Mouse (Mus musculus) layer of hippocampus, adult 18-20 months (tissue): ENCODE data around the gene Fap. TPM values are rescaled to one million over a fixed set of nuclear protein-coding genes. Genes with fewer than 3 reads are reported as not detected.

ENCODE experiments used
- DNase-seq, 2 experiments: peaks; one replicate each; pipeline ENCODE4 v3.0.0; 2022; ENCODE audit warnings: low spot score in 2 of 2
- total RNA-seq, 2 experiments: library from RNA; stranded (reverse); gene quantifications; 2 replicates each; pipeline ENCODE4 v1.2.3; 2021

Gene Fap
- total RNA-seq, 2 experiments from 2014 or later = 0.30 to 0.52 TPM

DNA sequence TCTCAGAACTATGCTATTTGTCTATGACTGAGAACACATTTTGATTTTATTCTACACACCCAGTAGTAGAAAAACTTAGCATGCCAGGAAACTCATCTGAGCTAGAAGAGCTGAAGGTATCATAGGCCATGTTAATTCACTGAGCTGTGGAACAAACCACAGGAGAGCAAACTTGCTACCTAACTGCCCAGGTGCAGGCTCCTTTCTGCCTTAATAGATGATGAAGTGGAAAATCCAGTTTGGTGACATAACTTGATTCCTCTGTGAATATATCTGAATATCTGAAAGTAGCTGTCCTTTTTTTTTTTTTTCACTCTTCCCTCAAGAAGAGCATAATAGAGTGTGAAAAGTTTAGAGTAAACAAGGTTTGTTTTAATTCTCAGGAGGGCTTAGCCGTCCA, 42.8 kb downstream of the Fap start:
- no peak for DNase-seq

DNA sequence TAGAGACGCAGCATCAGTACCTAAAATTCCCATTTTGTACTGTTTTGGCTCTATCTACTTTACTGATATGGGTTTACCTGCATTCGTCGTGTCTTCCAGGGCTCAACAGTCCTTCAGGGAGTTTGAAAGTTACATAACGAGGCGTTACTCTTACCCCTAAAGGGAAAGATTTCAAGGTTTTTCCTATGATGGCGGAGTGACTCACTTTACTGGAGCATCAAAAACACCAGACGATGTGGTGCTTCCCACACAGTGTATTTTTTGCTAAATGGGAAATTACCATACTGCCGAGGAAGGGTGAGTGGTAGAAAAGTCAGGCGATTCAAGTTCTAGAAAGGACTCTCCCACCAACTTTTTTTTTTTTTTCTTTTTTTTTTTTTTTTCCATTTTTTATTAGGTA, 47.5 kb downstream of the Fap start:
- peak; percentile 37 to 64 for DNase-seq

DNA sequence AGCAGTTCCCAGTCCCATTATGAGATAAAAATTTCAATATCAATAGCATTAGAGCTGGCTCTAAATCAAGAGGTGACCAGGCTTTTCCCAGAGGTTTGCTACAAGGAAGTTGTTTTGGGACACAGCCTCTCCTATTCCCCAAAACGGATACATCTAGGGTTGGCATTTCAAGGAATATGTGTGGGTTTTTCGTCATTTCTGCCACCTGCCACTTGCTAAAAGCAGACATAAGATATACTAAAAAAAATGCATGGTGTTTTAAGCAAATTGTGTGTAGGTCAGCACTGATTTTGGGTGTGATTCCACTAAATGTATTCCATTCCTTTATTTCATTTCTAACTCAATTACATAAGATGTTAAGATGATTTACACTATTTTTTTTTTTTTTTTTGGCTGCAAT, 56.1 kb downstream of the Fap start:
- peak in 1 of 2 experiments; percentile 28 for DNase-seq

DNA sequence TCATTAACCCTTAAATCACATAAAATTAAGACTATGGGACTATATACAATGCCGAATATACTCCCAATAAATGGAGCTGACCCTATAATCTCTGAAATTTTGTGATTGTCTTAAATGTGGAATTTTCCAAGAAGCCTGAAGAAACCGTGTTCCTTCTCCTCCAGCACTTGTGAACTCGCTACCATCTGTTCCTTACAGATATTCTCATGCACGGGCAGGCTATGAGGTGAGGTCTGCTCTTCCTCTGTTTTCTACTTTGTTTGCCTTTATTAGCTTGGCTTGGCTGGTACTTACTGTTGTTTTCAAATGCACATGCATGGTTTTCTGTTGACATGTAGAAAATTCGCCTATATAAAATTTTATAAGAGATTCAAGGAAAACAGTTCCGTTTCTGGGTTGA, 59.4 kb downstream of the Fap start:
- DNase-seq = no peak

DNA sequence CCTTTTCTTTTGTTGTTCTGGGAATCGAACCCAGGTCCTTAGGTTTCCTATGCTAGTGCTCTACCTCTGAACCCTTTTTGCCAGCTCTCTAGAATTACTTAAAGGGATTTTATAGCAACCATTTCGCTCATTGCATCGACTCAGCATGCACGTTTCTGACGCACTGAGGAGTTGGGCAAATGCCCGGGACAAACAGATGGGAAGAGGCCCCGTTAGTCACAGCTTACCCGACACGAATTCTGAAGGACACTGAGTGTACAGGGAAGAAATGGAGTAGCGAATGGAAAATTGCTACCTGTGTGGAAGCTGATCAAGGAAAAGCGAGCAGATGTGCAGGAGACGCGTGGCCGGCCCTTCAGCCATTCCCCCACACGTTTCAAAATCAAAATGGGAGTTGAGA, 60.4 kb downstream of the Fap start:
- DNase-seq = peak; percentile 58 to 78

DNA sequence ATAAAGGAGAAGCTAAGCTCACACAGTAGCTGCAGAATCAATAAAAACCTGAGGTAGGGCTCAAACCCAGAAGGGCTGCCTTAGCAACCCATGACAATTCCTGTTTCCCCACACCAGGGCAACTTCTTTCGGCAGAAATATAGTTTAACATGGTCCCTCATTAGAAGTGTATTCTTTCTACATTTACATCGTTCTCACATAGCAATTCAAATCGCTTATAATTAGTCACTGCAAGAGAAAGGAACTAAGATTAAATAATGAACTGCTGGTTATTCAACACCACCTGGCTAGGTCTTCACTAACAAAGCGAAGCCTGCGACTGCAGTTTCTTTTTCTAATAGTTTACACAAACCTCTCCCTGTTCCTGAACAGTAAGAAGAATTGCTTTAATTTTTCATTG, 66.7 kb downstream of the Fap start:
- DNase-seq = no peak

DNA sequence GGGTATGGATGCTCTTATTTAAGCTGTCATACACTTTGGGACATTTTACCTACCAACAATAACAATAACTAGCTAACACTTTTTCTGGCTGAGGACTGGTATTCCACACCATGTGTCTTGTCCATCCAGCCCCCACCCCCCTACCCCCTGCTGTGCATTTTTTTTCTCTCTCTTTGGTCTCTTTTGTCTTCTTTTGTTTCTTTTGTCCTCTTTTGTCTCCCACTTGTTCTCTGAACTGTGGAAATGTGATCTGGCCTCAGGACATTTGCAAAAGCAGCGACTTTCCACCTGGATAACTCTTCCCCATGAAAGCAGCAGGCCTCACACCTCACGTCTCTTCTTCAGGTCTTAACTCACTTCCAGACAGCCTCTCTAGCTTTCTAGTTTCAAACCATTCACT, 67.4 kb downstream of the Fap start:
- DNase-seq = no peak

DNA sequence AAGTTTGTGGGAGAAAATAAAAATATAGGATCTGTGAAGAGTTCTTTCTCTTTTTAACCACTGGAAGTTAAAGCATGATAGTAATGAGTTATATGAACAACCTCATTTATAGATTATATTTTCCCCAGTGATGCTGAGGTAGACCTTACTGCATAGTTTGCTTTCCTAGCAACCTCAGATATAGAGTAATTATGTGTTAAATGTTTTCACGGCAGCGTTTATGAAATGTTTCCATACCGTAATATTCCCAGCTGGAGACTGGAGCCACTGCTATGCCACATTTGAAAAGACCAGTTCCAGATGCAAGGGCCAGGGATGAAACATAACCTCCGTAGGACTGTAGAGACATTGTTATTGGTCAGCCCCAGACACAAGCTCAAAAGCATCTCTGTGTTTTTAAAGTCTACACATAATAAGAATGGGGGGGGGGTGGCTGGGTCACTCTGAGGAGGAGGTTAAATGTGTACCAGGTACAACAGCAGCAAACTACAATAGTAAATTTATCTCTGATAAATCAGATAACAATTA, 69.5 kb downstream of the Fap start:
- no peak for DNase-seq

DNA sequence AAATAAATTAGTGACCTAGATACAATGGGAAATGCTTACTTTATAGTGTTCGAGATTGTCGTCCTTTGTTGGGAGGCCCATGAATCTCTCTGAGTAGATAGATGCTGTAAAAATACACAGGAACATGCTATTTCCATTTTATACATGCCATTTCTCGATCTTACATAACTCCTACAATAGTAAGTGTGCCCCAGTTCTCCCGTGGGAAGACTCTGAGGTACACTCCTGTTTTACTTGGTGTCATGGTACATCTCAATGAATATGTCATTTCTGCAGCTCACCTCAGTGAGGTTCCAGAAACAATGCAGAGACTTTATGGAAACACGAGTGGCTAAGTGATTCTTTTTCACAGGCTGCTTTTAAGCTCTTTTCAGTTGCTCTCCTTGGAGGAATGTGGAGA, 70.5 kb downstream of the Fap start:
- no peak for DNase-seq

DNA sequence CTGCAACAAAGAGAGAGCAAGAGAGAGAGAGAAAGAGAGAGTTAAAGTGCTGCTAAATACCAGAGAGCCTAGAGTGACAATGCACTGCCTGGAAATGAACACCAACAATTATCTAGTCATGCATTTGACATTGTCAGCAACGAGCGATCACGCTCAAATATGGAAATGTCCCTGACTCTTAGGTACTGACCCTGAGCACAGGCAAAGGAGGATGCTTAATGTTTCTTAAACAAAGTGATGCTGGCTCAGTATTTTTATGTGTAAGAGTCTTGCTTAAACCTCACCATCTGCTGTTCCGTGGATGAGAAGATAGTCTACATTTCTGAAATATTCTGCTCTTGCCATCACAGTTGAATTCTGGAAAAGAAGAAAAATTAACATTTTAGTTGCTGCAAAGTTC, 71.4 kb downstream of the Fap start:
- peak; percentile 11 to 50 for DNase-seq

DNA sequence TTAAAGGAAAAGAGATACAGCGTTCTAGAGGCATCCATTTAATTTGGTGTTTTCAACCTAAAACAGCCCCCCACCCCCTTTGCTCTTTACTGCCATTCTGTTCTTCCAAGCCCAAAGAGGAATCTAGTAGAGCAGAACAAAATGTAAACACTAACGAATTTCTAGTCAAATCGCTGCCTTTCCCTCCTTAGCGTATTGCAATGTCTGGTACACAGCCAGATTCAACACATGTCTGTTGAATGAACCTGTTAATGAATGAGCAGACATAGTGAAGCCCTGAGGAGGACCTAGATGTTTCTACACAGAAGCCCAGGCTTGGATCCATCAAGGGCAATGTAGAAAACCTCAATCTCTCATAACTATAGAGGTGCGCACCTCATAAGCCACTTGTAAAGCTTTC, 75.1 kb downstream of the Fap start:
- DNase-seq = no peak

DNA sequence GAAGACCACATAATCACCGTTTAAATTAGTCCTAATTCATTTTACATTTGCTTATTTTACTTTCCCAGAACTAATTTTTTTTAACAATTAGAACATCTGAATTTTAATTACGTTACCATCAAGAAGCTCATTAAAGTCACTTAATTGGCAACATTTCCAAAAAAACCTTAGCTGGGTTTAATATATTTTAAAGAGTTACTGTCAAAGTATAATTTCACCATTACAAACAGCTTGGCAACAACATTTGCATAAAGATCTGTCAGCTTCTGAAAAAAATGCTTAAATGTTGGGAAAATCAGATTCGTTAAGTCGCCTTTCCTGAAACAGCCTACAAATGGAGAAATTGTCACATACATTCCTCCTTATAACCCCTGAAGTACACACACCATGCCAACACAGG, 75.8 kb downstream of the Fap start:
- DNase-seq = no peak

DNA sequence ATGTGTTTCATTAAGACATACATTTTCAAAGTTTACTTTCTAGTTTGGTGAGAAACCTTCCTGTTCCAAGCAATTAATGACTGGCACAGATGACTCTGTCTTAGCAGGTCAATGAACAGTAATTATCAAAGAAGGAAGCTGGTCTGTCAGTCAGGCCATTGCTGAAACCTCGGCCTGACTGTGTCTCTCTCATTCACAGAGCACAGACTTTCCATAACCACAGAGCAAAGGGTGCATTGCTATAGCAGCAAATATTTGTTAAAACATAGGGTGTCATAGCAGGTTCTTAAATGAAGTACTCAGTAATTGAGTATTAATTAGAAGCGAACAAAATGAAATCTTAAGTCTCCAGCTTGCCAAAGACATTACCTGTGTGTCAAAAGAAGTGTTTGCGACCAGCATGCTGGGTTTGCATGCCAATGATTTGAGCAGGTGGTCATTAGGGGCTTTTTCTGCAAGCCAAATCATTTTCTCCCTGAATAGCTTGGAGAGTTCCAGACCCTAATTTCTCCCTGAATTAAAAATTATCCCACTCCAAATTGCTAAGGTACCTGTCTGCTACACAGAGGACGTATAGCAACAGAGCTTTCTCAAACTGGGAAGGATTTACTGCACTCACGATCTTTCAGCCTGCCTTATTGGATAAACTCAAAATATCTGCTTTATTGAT, 76.4 kb downstream of the Fap start:
- no peak for DNase-seq

DNA sequence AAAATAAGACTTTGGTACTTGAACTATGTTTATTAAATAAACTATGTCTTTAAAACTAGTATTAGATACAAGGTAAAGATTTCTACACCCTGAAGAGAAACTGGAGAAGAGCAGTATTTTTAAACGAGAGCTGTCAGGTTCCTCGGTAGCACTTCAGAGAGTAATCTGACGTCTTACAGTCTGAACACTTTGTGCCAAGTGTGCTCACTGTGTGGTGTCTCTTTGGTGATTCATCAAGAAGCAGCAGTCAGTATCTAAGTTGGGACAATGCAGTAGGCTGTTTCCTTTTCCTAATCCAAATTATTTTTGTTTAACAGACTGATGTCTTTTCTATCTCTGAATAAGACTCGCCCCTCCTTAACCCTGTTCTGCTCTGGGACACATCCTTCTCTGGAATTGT, 78.5 kb downstream of the Fap start:
- DNase-seq = no peak

DNA sequence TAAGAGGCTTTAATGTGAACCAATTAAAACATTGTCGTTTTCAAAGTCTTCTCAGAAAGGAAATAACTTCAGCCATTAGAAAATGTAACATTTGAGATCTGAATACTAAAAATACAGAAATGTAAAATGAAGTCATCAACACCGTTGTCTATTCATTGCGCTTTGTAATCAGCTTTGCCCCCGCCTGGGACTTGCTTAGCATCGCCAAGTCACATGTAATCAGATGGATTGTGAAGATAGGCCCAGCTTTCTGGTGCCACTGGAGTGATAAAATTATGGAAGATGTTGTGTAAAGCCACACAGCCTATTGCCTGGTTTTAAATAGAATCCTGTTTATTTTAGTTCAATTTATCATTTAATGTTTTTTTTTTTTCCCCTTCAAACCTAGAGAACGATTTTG, 84.0 kb downstream of the Fap start:
- DNase-seq = no peak

DNA sequence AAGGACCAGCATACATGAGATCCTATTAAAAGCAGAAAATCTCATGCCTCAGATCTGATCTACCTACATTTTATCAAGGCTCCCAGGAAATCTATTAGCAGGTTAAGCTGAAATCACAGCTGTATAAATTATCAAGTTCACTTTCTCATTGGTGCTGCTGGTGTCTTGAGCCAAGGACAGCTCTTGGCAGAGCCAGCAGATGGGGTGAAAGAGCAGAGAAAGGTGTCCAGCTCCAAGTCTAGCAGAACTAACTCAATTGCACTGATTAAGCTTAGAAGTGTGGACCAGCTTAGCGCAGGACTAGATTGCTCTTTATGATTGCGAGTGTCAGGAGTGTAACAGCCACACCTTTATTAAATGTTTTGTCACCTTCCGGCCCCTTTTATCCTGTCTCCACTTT, 89.0 kb downstream of the Fap start:
- no peak for DNase-seq

DNA sequence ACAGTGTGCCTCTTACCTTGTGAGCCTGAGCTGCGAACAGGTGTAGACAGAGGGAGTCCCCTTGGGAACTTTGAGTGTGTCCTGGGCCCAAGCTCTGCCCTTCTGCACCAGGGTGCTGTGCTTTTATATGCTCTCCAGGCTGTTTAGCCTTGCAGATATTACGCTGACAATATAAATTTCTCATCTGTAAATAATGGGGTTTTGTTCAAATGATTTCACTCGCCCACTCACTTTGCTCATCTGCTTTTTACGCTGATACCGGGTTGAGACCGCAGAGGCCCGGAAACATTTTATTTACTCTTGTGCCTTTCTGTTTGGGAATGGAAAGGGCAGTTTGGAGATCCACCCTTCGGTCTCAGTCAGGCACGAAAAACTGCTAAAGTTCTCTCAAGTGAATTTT, 90.3 kb downstream of the Fap start, which contains the start of gene Gcg:
Gene Gcg (minus strand): TSS at position 101 of the 400 bp plus-strand sequence.
- no peak for DNase-seq

DNA sequence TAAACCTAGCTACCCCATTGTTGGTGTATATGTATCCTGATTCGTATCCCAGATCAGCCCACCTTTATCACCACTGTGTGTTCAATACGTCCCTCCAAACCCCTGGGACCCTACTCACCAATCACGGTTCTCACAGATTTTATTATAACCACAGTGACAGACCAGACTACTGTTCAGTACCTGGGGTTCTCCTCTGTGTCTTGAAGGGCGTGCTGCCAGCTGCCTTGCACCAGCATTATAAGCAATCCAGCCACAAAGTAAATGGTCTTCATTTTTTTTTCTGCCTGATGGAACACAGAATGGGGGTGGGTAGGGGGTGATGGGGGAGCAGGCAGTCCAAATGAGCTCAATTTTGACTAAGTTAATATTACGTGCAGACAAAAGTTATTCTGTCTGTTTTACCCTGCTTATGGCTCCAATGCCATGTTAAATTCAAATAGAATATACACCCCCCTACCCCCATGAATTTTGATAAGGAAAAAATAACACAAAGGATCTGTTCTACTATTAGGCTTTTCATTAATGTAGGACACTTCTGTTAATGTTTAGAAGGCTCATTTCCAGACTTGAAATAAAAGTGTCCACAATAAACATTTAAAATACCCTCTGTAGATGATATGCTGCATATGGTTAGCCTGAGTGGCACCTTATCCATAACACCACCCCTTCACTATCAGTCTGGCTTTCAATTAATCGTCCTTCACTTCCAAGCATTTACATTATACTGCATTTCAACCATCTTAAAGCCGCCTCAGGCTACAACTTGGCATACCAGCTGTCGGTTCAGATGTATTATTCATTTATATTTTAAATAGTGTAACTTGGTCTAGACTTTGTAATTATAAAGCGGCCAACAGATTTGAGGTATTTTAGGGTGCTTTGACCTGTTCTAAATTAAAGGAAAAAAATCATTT, 93.3 kb downstream of the Fap start:
- DNase-seq = no peak

DNA sequence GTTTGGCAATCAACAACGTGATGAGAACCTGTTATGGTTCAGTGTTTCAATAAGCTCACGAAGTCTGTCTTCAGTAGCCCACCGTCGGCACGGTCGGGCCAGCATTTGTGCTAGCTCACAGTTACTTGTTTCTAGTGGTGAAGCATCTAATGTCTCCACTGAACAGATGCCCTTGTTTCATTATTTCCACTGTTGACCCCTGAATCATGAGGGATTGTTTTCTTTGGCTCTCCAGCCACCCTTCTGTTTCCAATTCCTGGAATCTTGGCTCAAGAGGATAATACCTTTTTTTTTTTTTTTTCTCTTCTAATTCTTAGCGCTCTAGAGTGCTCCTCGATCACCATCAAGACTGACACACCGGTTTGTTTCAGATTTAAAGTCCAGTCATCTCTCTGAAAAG, 104.3 kb downstream of the Fap start:
- no peak for DNase-seq

DNA sequence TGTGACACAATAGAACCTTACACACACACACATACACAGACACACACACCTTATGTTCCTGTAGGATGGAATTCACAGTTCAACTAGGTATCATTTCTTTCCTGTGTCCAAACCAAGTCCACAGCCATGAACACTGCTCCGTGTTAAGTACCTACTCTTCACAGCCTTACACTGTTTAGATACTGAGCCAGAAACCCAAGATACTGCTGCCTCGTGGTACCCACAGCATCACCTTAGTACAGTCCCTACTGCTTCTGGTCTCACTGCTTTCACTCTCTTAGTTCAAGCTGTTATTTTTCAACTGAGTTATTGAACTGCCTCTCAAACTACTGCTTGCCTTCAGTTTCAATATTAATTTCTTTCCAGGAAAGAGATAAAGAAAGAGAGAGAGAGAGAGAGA, 110.6 kb downstream of the Fap start:
- no peak for DNase-seq

DNA sequence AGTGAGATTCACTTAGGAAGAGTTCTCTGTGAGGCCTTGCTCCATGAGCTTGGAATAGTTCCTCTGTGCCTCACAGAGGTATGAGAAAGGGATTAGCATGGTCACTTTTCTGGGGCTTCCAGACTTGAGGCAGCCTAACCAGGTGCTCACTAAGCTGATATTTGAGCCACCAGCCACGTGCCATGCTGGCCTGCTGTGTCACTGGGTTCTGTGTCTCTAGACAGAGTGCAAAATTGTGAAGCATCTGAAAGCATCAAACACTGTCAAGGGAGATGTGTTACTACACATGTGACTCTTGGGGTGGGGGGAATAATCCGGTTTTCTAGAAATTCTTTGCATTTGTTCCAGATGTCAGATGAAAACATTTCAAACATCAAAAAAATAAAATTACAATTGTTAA, 111.7 kb downstream of the Fap start:
- DNase-seq = no peak

DNA sequence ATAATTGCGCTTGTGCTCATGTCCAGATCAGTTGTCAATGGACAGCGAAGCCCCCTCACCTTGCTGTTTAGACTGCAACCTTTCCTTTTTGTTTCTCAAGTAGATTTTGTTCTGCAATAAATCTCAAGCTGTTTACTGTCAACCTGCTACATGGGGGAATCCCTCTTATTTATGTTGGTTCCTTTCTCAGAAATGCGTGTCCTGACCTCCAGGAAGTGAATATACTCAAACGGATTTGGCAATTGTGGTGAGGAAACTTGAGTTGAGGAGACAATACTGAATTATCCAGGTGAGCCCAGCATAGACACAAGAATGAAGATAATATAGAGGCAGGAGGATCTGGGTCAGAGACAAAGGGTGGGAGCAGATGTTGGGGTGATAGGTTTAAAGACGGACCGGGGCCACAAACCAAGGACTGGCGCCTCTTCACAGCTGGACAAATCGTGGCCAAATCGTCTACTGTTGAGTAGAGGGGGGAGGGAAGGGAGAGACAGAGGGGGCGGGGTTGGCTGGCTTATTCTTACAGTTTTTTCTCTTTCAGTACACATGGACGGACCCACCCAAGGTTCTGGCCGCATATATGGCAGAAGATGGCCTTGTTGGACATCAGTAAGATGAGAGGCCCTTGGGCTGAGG, 112.9 kb downstream of the Fap start:
- no peak for DNase-seq
